Mouse (Mus musculus) forebrain, embryonic 12.5 days (tissue): ENCODE results near the gene E2f1. TPM values are rescaled to one million over a fixed set of nuclear protein-coding genes. Genes with fewer than 3 reads are reported as not detected.
A peak's percentile ranks its signal among the peaks of the same experiment; 100 is the strongest.

Source experiments
- ATAC-seq: fragments of 200-750 bp; cut with Nextera tagmentation; 2 replicates; pipeline ENCODE4 v1.8.0; 2017; ENCODE audit warnings: moderate TSS enrichment; ENCODE audit not compliant: low FRiP score
- H3K27ac ChIP-seq: fragments of 300-500 bp; sonication (generic); 2 replicates; pipeline ENCODE4 v1.5.1; 2016; ENCODE audit warnings: mild to moderate bottlenecking
- H3K27me3 ChIP-seq: fragments of 300-500 bp; sonication (generic); 2 replicates; pipeline ENCODE4 v1.6.1; 2016; ENCODE audit warnings: mild to moderate bottlenecking
- H3K36me3 ChIP-seq: fragments of 300-500 bp; sonication (generic); replicated peaks from 2 replicates; pipeline ENCODE4 v1.6.1; 2016; ENCODE audit warnings: mild to moderate bottlenecking
- H3K4me1 ChIP-seq: fragments of 300-500 bp; sonication (generic); 2 replicates; pipeline ENCODE4 v1.6.1; 2016
- H3K4me2 ChIP-seq: fragments of 300-500 bp; sonication (generic); 2 replicates; pipeline ENCODE4 v1.6.1; 2016; ENCODE audit warnings: mild to moderate bottlenecking, moderate library complexity
- H3K4me3 ChIP-seq: fragments of 300-500 bp; sonication (generic); replicated peaks from 2 replicates; pipeline ENCODE4 v1.5.1; 2016; ENCODE audit warnings: mild to moderate bottlenecking
- H3K9ac ChIP-seq: fragments of 300-500 bp; sonication (generic); 2 replicates; pipeline ENCODE4 v1.6.1; 2016; ENCODE audit warnings: mild to moderate bottlenecking
- H3K9me3 ChIP-seq: fragments of 300-500 bp; sonication (generic); 2 replicates; pipeline ENCODE4 v1.6.1; 2016
- WGBS: fragments of 180-500 bp; shearing (Covaris S2); methylation state at CpG from one replicate; pipeline ENCODE4 v1.1.7; 2016; 5-methylcytosine and 5-hydroxymethylcytosine counted together
- polyA plus RNA-seq: library from polyadenylated mRNA; unstranded; fragments of >200 nt; fragmentation: Nextera tagmentation; extraction: Ambion mirVana; gene quantifications from 2 replicates; pipeline ENCODE4 v1.2.1, GENCODE M21; 2016

The E2f1 gene
- 29.8 and 33.3 TPM in 2 replicates for polyA plus RNA-seq

DNA sequence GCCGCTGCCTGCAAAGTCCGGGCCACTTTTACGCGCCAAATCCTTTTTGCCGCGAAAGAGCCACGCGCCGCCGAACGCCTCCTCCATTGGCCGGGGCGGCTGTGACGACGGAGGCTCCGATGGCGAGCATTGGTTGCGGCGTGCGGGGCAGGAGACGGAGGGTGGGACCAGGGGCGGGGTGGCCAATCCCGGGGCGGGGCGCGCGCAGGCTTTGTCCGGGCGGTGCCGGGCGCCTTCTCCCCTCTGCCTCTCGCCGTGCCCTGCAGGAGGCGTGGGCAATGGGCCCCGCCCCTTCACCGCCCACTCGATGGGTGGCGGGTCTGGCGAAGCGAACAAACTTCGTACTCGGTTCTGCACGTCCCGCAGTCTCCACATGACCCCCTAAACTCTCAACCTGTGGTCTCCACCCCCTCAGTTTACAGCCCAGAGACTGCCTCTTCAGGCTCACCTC is at the start of gene E2f1:
TSS of gene E2f1 (minus strand) at position 57 of the 451 bp plus-strand sequence.
- Histone ChIP-seq H3K36me3 (no peaks in the 10 kb centered on the region), H3K27ac (peak within 1 kb of the TSS; percentile 88), H3K4me3 (peak within 1 kb of the TSS; percentile 92), H3K9ac (peak within 1 kb of the TSS; percentile 90), H3K27me3 (no peaks in the 10 kb centered on the region), H3K9me3 (no peaks in the 10 kb centered on the region), H3K4me1 (peaks cover 54% of the 10 kb centered on the region), H3K4me2 (peak within 1 kb of the TSS; percentile 85)
- WGBS: under 1% methylated on average over 42 of the region's 44 CpGs
- ATAC-seq: peak; percentile 97

DNA sequence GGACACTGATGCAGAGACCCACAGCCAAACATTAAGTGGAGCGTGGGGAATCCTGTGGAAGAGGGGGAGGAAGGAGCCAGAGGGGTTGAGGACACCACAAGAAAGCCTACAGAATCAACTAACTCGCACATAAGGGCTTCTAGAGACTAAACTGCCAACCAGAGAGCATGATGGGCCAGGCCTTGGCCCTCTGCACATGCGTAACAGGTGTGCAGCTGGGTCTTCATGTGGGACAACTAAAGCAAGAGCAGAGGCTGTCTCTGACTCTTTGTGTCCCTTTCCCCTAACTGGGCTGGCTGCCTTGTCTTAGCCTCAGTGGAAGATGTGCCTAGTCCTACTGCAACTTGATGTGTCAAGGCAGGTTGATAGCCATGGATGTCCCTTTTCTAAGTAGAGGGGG is 47.4 kb upstream of the E2f1 start:
- ATAC-seq: no peak
- peaks cover 21% of the 10 kb centered on the region for H3K4me1 ChIP-seq
- H3K9ac ChIP-seq: no peak overlapping the region
- 91% methylated on average over 3 of the region's 3 CpGs for WGBS
- no peaks in the 10 kb centered on the region for H3K36me3 ChIP-seq
- no peak overlapping the region for H3K4me2 ChIP-seq
- H3K27me3 ChIP-seq: no peaks in the 10 kb centered on the region
- no peaks in the 10 kb centered on the region for H3K9me3 ChIP-seq
- H3K4me3 ChIP-seq: no peak overlapping the region
- H3K27ac ChIP-seq: no peak overlapping the region

DNA sequence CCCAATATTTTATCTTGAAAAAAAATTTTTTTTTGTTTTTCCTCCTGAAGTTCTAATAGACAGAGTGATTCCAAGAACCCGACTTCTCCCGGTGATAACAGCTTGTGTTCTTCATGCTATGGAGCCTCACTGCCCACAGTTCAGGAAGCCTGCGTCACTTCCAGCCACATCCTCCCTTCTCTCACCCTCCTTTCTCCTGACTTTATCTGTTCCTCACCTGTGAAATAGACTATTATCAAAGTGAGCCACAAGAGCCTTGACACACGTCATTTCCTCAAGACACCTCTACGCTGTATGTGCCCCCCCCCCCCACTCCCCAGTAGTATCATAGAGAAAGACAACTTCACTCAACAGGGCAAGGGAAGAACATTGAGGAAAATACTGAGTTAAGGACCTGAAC is 46.0 kb upstream of the E2f1 start:
- H3K9me3 ChIP-seq: no peaks in the 10 kb centered on the region
- 94% methylated on average over 5 of the region's 5 CpGs for WGBS
- no peak overlapping the region for H3K9ac ChIP-seq
- H3K27ac ChIP-seq: no peak overlapping the region
- H3K27me3 ChIP-seq: no peaks in the 10 kb centered on the region
- no peaks in the 10 kb centered on the region for H3K36me3 ChIP-seq
- no peak overlapping the region for H3K4me2 ChIP-seq
- H3K4me1 ChIP-seq: peaks cover 21% of the 10 kb centered on the region
- no peak for ATAC-seq
- no peak overlapping the region for H3K4me3 ChIP-seq

DNA sequence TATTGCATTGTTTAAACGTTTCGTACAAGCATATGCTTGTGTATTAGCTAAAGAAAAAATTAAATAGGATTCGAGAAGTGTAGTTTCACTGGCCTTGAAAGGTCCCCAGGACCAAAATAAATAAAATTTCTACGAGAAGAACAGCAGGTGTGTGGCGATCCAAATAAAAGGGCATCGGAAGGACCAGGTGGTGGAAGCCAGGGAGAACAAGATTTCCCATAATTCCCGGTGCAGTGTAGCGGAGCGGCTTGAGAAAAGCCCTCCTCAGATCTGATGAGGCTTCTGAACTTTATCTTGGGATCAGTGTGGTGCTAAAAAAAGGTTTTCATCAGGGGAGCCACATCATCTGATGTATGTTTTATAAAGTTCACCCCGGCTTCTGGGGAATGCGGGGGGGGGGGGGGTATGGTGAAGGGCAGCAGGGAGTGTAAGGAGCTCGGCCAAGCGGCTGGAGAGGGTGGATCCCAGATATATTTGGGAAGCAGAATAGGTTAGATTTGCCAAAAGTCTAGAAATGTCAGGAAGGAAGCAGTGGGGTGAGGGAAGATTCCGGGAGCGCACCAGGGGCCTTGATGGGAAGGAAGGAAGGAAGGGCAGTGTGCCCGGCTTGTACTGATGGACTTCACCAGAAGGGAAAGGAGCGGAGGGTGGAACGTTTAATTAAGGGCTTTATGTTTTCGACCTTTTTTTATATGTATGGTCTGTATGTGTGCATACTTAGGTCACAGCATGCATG is 45.3 kb upstream of the E2f1 start:
- 0 out of 2 replicates have a peak overlapping the region, but pooled peaks have one; percentile 98 for H3K27ac ChIP-seq
- H3K36me3 ChIP-seq: no peaks in the 10 kb centered on the region
- no peak overlapping the region for H3K4me3 ChIP-seq
- no peaks in the 10 kb centered on the region for H3K9me3 ChIP-seq
- peak overlapping the region; percentile 15; the same call in 1 of the 2 replicates for H3K4me2 ChIP-seq
- ATAC-seq: no peak
- peaks cover 21% of the 10 kb centered on the region for H3K4me1 ChIP-seq
- WGBS: 74% methylated on average over 19 of the region's 19 CpGs
- H3K9ac ChIP-seq: no peak overlapping the region
- H3K27me3 ChIP-seq: no peaks in the 10 kb centered on the region

DNA sequence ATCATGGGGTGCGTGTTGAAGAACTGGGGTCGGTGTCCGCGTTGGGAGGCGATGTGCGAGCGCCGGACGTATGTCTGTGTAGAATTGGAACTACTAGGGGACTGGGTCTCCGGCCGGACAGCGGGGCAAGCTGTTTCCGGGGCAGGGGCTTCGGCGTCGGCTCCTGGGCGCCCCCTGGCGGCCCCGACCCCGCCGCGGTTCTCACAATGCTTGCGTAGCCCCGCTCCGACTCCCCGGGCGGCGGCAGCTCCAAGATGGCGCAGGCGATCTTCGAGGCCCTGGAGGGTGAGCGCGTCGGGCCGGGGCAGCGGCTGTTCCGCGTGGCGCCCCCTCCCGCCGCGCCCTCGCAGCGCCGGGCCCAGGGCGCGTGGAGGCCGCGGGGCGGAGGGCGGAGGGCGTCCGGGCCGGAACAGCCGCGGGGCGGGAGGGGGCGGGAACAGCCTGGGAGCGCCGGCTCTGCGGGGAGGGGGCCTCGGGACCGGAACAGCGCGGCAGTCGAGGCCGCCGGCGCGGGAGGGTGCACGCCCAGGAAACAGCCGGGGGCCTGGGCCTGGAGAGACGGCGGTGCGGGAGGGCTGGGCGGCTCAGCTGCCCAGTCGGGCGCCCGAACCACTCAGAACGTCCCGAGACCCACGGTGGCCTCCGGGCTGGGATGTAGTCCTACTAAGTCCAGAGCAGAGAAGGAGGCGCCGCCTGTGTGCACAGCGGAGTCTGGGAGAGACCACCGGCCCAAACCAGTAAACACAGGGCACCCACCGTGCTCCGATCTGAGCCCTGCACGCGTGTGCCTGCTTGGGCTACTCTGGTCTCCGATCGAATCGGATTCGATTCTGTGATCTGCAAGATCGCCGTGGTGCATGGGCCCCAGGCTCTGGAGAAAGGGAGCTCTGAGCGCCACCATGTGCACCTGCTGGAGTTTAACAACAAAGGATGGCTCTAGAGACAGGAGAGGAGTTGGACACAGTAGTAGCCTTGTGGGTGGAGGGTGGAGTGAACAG is 43.7 kb upstream of the E2f1 start, which contains the start of the genes Zfp341 and 4930519P11Rik:
TSS of gene Zfp341 (plus strand) at position 180 of the 998 bp plus-strand sequence.
TSS of gene 4930519P11Rik (minus strand) at position 320 of the 998 bp plus-strand sequence.
- H3K9me3 ChIP-seq: no peaks in the 10 kb centered on the region
- H3K4me1 ChIP-seq: peaks cover 21% of the 10 kb centered on the region
- H3K27me3 ChIP-seq: peaks cover 9% of the 10 kb centered on the region; the same call in 1 of the 2 replicates
- H3K4me3 ChIP-seq: peak within 1 kb of the TSS; percentile 56
- peak within 1 kb of the TSS; percentile 81 for H3K9ac ChIP-seq
- peak; percentile 95 for ATAC-seq
- H3K36me3 ChIP-seq: no peaks in the 10 kb centered on the region
- WGBS: under 1% methylated on average over 67 of the region's 98 CpGs
- peak within 1 kb of the TSS; percentile 72 for H3K4me2 ChIP-seq
- H3K27ac ChIP-seq: peak within 1 kb of the TSS; percentile 98

DNA sequence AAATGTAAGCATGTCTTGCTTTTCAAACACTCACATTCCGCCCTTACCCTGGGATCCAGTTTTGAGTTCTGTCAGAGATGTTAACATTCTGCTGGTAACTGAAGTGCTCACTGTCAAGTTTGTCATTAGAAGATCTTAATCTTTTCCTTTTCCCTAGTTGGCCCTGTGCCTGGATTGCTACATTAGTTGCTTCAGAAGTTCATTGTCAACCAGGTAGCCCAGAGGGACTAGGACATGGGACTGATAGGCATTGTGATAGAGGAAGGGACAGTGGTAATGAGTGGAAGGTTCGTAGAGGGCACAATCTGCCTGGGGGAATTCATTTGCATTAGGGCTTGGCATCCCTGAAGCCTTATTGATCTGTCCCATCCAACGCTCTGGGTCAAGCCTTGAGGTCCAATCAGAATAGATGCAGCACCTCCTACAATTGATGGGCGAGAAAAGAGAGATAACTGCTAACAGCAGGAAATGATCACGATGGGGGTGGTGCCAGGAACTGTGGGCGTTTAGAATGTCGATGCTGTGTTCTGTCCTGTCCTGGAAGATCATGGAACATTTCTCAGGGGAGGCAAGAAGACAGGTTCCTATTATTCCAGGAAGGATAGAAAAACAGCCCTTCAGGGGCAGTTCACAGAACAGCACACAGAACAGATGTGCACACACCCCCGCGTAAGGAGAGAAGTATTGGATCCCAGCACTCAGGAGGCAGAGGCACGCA is 39.5 kb upstream of the E2f1 start:
- WGBS: 78% methylated on average over 10 of the region's 10 CpGs
- H3K36me3 ChIP-seq: no peaks in the 10 kb centered on the region
- no peak overlapping the region for H3K4me3 ChIP-seq
- H3K27me3 ChIP-seq: peaks cover 24% of the 10 kb centered on the region
- no peak overlapping the region for H3K9ac ChIP-seq
- ATAC-seq: no peak
- H3K4me1 ChIP-seq: peaks cover 14% of the 10 kb centered on the region
- no peak overlapping the region for H3K4me2 ChIP-seq
- no peak overlapping the region for H3K27ac ChIP-seq
- H3K9me3 ChIP-seq: no peaks in the 10 kb centered on the region

DNA sequence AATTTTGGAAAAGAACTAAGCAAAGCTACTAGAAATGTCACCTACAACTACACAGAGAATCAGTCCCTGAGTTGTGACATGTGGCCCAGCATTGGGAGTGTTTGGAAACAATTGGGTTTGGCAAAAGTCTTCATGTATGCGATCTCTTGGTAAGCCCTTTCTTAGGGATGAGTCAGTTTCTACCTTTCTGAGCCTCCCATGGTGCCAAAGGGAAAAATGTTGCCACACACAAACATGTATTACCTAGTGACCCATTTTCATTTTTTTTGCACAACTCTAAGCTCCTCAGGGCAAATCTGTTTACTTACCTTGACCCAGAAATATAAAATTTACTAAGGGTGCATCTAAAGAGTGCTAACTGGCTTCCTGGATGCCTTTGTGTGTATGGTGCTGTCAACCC is 37.3 kb upstream of the E2f1 start:
- H3K4me2 ChIP-seq: no peak overlapping the region
- 88% methylated on average over 1 of the region's 1 CpGs for WGBS

DNA sequence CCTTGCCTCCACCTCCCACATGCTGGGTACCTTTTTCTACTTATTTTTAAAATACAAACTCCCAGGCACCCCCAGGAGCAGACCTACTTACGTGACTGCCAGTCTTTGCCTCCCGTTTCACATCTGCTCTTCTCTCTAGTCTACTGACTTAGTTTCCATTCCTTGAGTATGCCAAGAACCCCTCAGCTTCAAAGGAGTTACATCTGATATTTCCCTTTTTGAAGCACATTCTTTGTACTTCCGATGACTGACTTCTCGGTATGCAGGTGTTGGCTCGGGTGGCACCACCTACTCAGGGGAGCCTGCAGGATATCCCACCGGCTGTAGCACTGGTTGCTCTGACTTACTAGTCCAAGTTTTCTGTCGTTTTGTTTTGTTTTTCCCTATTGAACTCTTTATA is 34.5 kb upstream of the E2f1 start:
- Histone ChIP-seq H3K9me3 (no peaks in the 10 kb centered on the region), H3K9ac (no peak overlapping the region), H3K36me3 (no peaks in the 10 kb centered on the region), H3K4me1 (peaks cover 13% of the 10 kb centered on the region), H3K27ac (no peak overlapping the region), H3K4me3 (peak overlapping the region; percentile 56), H3K4me2 (peak overlapping the region; percentile 68), H3K27me3 (peaks cover 21% of the 10 kb centered on the region)
- 44% methylated on average over 7 of the region's 7 CpGs for WGBS
- ATAC-seq: no peak

More for the DNA sequence above, 37.3 kb upstream of the E2f1 start:
- peaks cover 24% of the 10 kb centered on the region for H3K27me3 ChIP-seq
- no peaks in the 10 kb centered on the region for H3K36me3 ChIP-seq
- H3K4me3 ChIP-seq: no peak overlapping the region
- ATAC-seq: no peak
- no peak overlapping the region for H3K9ac ChIP-seq
- H3K27ac ChIP-seq: no peak overlapping the region
- no peaks in the 10 kb centered on the region for H3K9me3 ChIP-seq
- peaks cover 13% of the 10 kb centered on the region for H3K4me1 ChIP-seq

DNA sequence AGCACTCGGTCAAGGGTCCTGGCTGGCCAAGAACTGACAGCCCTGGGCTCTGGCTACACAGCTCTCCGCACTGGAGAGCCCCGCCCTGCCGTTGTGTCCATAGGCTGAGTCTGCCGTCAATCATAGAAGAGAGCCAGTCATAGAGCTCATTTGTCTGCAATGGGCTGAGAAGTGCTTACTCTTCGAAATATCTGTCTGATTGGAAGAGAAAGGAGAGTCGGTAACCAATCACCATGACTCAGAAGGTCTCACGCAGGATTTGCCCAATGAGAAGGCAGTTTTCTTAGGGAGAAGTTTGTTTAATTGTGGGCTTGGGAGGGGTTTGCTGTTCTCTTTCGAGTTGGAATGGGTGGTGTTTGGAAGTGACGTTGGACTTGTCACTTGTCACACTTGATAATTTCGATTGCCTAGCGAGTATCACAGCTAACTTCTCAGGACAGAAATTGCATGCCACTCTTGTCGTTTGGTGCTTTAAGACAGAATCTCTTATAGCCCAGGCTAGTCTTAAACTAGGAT is 34.0 kb upstream of the E2f1 start, which contains the start of gene Pxmp4:
TSS of gene Pxmp4 (minus strand) at position 71 of the 516 bp plus-strand sequence.
- Histone ChIP-seq H3K36me3 (no peaks in the 10 kb centered on the region), H3K4me3 (peak within 1 kb of the TSS; percentile 56), H3K27ac (0 out of 2 replicates have a peak within 1 kb of the TSS, but pooled peaks have one; percentile 11), H3K4me1 (peaks cover 13% of the 10 kb centered on the region), H3K9me3 (no peaks in the 10 kb centered on the region), H3K4me2 (peak within 1 kb of the TSS; percentile 68), H3K9ac (peak within 1 kb of the TSS; percentile 63), H3K27me3 (peaks cover 18% of the 10 kb centered on the region)
- ATAC-seq: peak; percentile 100
- under 1% methylated on average over 13 of the region's 13 CpGs for WGBS

DNA sequence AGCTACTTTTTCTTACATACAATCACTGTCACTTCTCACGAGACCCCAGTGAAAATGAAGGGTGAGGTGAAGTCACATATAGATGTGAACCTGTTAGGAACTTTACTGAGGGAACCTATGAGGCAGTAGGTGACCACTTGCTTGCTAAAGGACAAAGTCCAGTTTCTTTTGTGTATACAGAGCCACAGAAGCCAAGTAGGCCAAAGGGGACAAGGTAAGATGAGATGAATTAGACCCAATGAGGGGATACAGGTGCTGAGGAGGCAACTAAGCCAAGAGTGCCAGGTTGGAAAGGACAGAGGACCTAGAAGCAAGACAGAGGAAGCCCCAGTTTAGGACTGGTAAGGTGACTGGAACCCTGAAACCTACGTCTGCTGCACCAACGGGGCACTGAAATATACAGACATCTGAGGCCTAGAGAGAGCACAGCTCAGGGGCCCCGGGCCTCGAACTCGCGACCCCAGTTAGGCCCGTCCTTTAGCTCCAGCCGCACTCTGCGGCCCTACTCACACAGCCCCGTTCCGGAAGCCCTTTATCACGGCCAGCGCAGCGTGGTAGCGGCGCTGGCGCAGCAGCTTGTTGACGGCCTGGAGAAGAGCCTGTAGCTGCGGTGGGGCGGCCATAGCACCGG is 33.4 kb upstream of the E2f1 start:
- Histone ChIP-seq H3K4me1 (peaks cover 13% of the 10 kb centered on the region), H3K36me3 (no peaks in the 10 kb centered on the region), H3K9me3 (no peaks in the 10 kb centered on the region), H3K4me2 (peak overlapping the region; percentile 68), H3K27me3 (peaks cover 12% of the 10 kb centered on the region), H3K4me3 (peak overlapping the region; percentile 56), H3K9ac (peak overlapping the region; percentile 63), H3K27ac (0 out of 2 replicates have a peak overlapping the region, but pooled peaks have one; percentile 11)
- ATAC-seq: no peak; the same call in 1 of the 2 replicates
- 18% methylated on average over 22 of the region's 22 CpGs for WGBS

DNA sequence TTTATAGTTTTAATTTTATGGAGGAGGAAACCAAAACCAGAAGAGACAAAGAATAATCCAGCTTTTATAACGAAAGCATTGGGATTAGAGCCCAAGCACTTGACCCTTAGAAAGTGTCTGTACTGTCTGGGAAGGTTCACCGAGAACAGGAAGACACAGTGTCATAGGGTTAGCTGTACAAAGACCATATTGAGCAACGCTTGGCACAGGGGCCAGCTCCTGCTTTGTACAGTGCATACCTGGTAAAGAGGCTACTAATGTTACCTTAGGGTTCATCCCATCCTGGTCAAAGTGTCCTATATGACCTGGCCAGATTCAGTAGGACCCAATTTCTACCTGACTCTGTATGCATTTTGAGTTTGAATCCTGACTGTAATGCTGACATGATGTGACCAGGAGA is 31.6 kb upstream of the E2f1 start:
- no peaks in the 10 kb centered on the region for H3K9me3 ChIP-seq
- H3K4me1 ChIP-seq: peaks cover 13% of the 10 kb centered on the region
- no peak for ATAC-seq
- H3K4me2 ChIP-seq: no peak overlapping the region
- peaks cover 10% of the 10 kb centered on the region for H3K27me3 ChIP-seq
- H3K36me3 ChIP-seq: no peaks in the 10 kb centered on the region
- H3K4me3 ChIP-seq: no peak overlapping the region
- H3K27ac ChIP-seq: no peak overlapping the region
- H3K9ac ChIP-seq: no peak overlapping the region
- 77% methylated on average over 3 of the region's 3 CpGs for WGBS
